Mouse (Mus musculus): ENCODE results near the gene Olfr1197. TPM values are rescaled to one million over a fixed set of nuclear protein-coding genes. Genes with fewer than 3 reads are reported as not detected.

Gene Olfr1197
- polyA plus RNA-seq (2015; fragmentation: Nextera tagmentation; extraction: Ambion mirVana), result not detected in 2 replicates

DNA sequence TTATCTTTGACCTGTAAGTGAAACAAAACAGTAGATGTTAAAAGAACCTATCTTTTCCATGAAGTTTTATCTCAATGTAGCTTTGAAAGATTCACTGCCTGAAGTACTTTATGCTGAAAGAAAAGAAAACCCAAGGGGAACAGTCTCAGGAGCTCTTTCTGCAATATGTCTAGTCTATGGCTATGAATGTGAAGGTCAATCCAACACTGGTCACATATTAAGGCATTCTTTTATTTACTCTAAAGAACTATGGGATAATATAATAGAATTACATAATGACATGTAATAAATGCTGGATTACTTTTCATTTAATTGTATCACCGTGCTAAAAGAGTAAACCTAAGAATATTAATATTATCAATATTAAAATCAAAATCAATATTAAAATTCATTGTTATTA, at the start of gene Olfr1197:
Olfr1197 (minus strand) TSS at position 101 of the 400 bp plus-strand sequence.
- no peak for DNase-seq (ENCODE audit: low spot score)
- Histone ChIP-seq H3K4me2 (replicated peaks; ENCODE audit: low read depth, low read length) (no peak within 1 kb of the TSS), H3K9me3 (ENCODE audit: low read length) (no peaks in the 10 kb centered on the region), H3K4me3 (ENCODE audit: low read depth, low read length) (no peak within 1 kb of the TSS), H3K27me3 (replicated peaks; ENCODE audit: insufficient read depth, low read length) (no peaks in the 10 kb centered on the region), H3K27ac (ENCODE audit: low read length) (no peak within 1 kb of the TSS), H3K36me3 (ENCODE audit: insufficient read depth, low read length) (no peaks in the 10 kb centered on the region), H3K9ac (replicated peaks; ENCODE audit: low read depth) (no peak within 1 kb of the TSS), H3K4me1 (ENCODE audit: insufficient read depth, low read depth, low read length) (no peaks in the 10 kb centered on the region)
- 73% methylated on average over 1 of the region's 1 CpGs for WGBS
- TF ChIP-seq CTCF (IDR thresholded peaks at IDR 0.05) (no peak), EP300 (IDR thresholded peaks at IDR 0.05) (no peak)
- no peak for ATAC-seq

DNA sequence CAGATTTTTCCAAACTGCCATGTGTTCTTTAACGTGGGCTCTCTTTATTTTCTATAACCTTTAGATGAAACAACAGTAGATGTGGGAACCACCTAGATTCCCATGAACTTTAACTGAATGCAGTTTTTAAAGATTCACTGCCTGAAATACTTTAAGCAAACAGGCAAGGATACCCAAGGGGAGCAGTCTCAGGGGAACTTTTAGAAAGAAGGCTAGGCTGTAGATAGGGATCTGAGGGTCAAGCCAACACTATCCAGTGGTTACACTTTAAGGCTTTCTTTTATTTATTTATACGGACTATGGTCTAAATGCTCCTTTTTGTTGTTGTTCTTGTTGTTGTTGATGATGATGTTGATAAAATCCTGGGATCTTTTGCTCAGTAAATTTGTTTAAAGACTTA, 38.2 kb upstream of the Olfr1197 start, which contains the start of gene Olfr1200:
Olfr1200 (minus strand) TSS at position 101 of the 400 bp plus-strand sequence.
- Histone ChIP-seq H3K27me3 (replicated peaks; ENCODE audit: insufficient read depth, low read length) (no peaks in the 10 kb centered on the region), H3K9me3 (ENCODE audit: low read length) (no peaks in the 10 kb centered on the region), H3K9ac (replicated peaks; ENCODE audit: low read depth) (no peak within 1 kb of the TSS), H3K27ac (ENCODE audit: low read length) (no peak within 1 kb of the TSS), H3K4me3 (ENCODE audit: low read depth, low read length) (no peak within 1 kb of the TSS), H3K4me1 (ENCODE audit: insufficient read depth, low read depth, low read length) (no peaks in the 10 kb centered on the region), H3K4me2 (replicated peaks; ENCODE audit: low read depth, low read length) (no peak within 1 kb of the TSS), H3K36me3 (ENCODE audit: insufficient read depth, low read length) (no peaks in the 10 kb centered on the region)
- ATAC-seq (no peak), DNase-seq (ENCODE audit: low spot score) (no peak)
- 70% methylated on average over 2 of the region's 2 CpGs for WGBS
- TF ChIP-seq CTCF (IDR thresholded peaks at IDR 0.05) (no peak), EP300 (IDR thresholded peaks at IDR 0.05) (no peak)

GRCm38 (mm10) chr2:88760369-88760768, 28.2 kb upstream of the Olfr1197 start, which contains the start of gene Olfr1199:
Olfr1199 (minus strand) TSS chr2:88760469.
- Histone ChIP-seq H3K9ac (replicated peaks; ENCODE audit: low read depth) (no peak within 1 kb of the TSS), H3K9me3 (ENCODE audit: low read length) (no peaks in the 10 kb centered on the region), H3K4me3 (ENCODE audit: low read depth, low read length) (no peak within 1 kb of the TSS), H3K4me1 (ENCODE audit: insufficient read depth, low read depth, low read length) (no peaks in the 10 kb centered on the region), H3K36me3 (ENCODE audit: insufficient read depth, low read length) (no peaks in the 10 kb centered on the region), H3K27ac (ENCODE audit: low read length) (no peak within 1 kb of the TSS), H3K4me2 (replicated peaks; ENCODE audit: low read depth, low read length) (no peak within 1 kb of the TSS), H3K27me3 (replicated peaks; ENCODE audit: insufficient read depth, low read length) (no peaks in the 10 kb centered on the region)
- DNase-seq (ENCODE audit: low spot score) (no peak), ATAC-seq (no peak)
- no peak for TF ChIP-seq CTCF (IDR thresholded peaks at IDR 0.05)
- no peak for TF ChIP-seq EP300 (IDR thresholded peaks at IDR 0.05)
- WGBS, result 85% methylated on average over 2 of the region's 2 CpGs

DNA sequence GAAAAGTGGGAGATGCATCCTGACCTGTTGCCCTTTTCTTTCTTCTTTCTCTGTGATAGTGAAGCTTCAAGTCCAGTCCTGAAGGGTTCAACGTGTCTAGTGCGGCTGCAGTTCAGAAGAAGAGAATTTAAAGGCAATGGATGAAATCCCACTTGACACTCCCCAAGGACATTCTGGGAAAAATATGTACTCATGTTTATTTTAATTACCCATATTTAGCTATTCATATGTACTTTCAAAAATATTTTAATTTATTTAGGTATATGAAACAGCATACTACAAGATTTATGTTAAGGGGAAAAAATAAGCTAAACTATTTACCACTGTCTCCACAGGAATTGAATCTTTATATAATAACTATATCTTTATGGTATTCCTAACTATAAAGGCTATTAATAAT, 19.1 kb upstream of the Olfr1197 start, which contains the start of gene Olfr1198:
Olfr1198 (minus strand) TSS at position 101 of the 400 bp plus-strand sequence.
- Histone ChIP-seq H3K27ac (ENCODE audit: low read length) (no peak within 1 kb of the TSS), H3K4me3 (ENCODE audit: low read depth, low read length) (no peak within 1 kb of the TSS), H3K27me3 (replicated peaks; ENCODE audit: insufficient read depth, low read length) (no peaks in the 10 kb centered on the region), H3K4me1 (ENCODE audit: insufficient read depth, low read depth, low read length) (no peaks in the 10 kb centered on the region), H3K9ac (replicated peaks; ENCODE audit: low read depth) (no peak within 1 kb of the TSS), H3K4me2 (replicated peaks; ENCODE audit: low read depth, low read length) (no peak within 1 kb of the TSS), H3K9me3 (ENCODE audit: low read length) (no peaks in the 10 kb centered on the region), H3K36me3 (ENCODE audit: insufficient read depth, low read length) (no peaks in the 10 kb centered on the region)
- ATAC-seq (no peak), DNase-seq (ENCODE audit: low spot score) (no peak)
- TF ChIP-seq EP300 (IDR thresholded peaks at IDR 0.05) (no peak), CTCF (IDR thresholded peaks at IDR 0.05) (no peak)
- 84% methylated on average over 2 of the region's 2 CpGs for WGBS

GRCm38 (mm10) chr2:88743379-88743778, 11.2 kb upstream of the Olfr1197 start:
- H3K36me3 ChIP-seq (ENCODE audit: insufficient read depth, low read length), result no peaks in the 10 kb centered on the region
- H3K4me2 ChIP-seq (replicated peaks; ENCODE audit: low read depth, low read length), result no peak overlapping the region
- H3K27ac ChIP-seq (ENCODE audit: low read length), result no peak overlapping the region
- no peaks in the 10 kb centered on the region for H3K27me3 ChIP-seq (replicated peaks; ENCODE audit: insufficient read depth, low read length)
- TF ChIP-seq EP300 (IDR thresholded peaks at IDR 0.05) (no peak), CTCF (IDR thresholded peaks at IDR 0.05) (no peak)
- H3K4me3 ChIP-seq (ENCODE audit: low read depth, low read length), result no peak overlapping the region
- WGBS, result 67% methylated on average over 3 of the region's 3 CpGs
- no peaks in the 10 kb centered on the region for H3K4me1 ChIP-seq (ENCODE audit: insufficient read depth, low read depth, low read length)
- no peak for DNase-seq (ENCODE audit: low spot score)
- no peaks in the 10 kb centered on the region for H3K9me3 ChIP-seq (ENCODE audit: low read length)
- no peak for ATAC-seq
- H3K9ac ChIP-seq (replicated peaks; ENCODE audit: low read depth), result no peak overlapping the region

GRCm38 (mm10) chr2:88704497-88704896, 27.7 kb downstream of the Olfr1197 start, which contains the start of gene Olfr1196:
Olfr1196 (minus strand) TSS chr2:88704597.
- H3K27me3 ChIP-seq (replicated peaks; ENCODE audit: insufficient read depth, low read length), result no peaks in the 10 kb centered on the region

GRCm38 (mm10) chr2:88689087-88689486, 43.1 kb downstream of the Olfr1197 start, which contains the start of gene Olfr1195:
Olfr1195 (minus strand) TSS chr2:88689187.
- ATAC-seq, result no peak
- DNase-seq (ENCODE audit: low spot score), result no peak
- no peak within 1 kb of the TSS for H3K27ac ChIP-seq (ENCODE audit: low read length)
- no peaks in the 10 kb centered on the region for H3K36me3 ChIP-seq (ENCODE audit: insufficient read depth, low read length)
- H3K4me3 ChIP-seq (ENCODE audit: low read depth, low read length), result no peak within 1 kb of the TSS
- H3K27me3 ChIP-seq (replicated peaks; ENCODE audit: insufficient read depth, low read length), result no peaks in the 10 kb centered on the region
- no peak for TF ChIP-seq EP300 (IDR thresholded peaks at IDR 0.05)
- no peak for TF ChIP-seq CTCF (IDR thresholded peaks at IDR 0.05)
- H3K4me1 ChIP-seq (ENCODE audit: insufficient read depth, low read depth, low read length), result no peaks in the 10 kb centered on the region
- H3K9ac ChIP-seq (replicated peaks; ENCODE audit: low read depth), result no peak within 1 kb of the TSS
- no peak within 1 kb of the TSS for H3K4me2 ChIP-seq (replicated peaks; ENCODE audit: low read depth, low read length)
- no peaks in the 10 kb centered on the region for H3K9me3 ChIP-seq (ENCODE audit: low read length)

More at GRCm38 (mm10) chr2:88704497-88704896, 27.7 kb downstream of the Olfr1197 start, which contains the start of gene Olfr1196:
- no peak within 1 kb of the TSS for H3K4me3 ChIP-seq (ENCODE audit: low read depth, low read length)
- no peaks in the 10 kb centered on the region for H3K4me1 ChIP-seq (ENCODE audit: insufficient read depth, low read depth, low read length)
- no peaks in the 10 kb centered on the region for H3K9me3 ChIP-seq (ENCODE audit: low read length)
- WGBS, result 71% methylated on average over 2 of the region's 2 CpGs
- H3K9ac ChIP-seq (replicated peaks; ENCODE audit: low read depth), result no peak within 1 kb of the TSS
- DNase-seq (ENCODE audit: low spot score) (no peak), ATAC-seq (no peak)
- TF ChIP-seq EP300 (IDR thresholded peaks at IDR 0.05) (no peak), CTCF (IDR thresholded peaks at IDR 0.05) (no peak)
- no peak within 1 kb of the TSS for H3K4me2 ChIP-seq (replicated peaks; ENCODE audit: low read depth, low read length)
- H3K27ac ChIP-seq (ENCODE audit: low read length), result no peak within 1 kb of the TSS
- H3K36me3 ChIP-seq (ENCODE audit: insufficient read depth, low read length), result no peaks in the 10 kb centered on the region

Other genes with a start within 250 kb of the Olfr1197 start
- gene Olfr1184, start 248.8 kb downstream of the Olfr1197 start, polyA plus RNA-seq (2015; fragmentation: Nextera tagmentation; extraction: Ambion mirVana), result not detected in 2 replicates
- not detected in 2 replicates for gene Olfr1185-ps1, start 239.0 kb downstream of the Olfr1197 start, polyA plus RNA-seq (2015; fragmentation: Nextera tagmentation; extraction: Ambion mirVana)
- not detected in 2 replicates for gene Olfr1186, start 213.8 kb downstream of the Olfr1197 start, polyA plus RNA-seq (2015; fragmentation: Nextera tagmentation; extraction: Ambion mirVana)
- gene Olfr1188, start 175.4 kb downstream of the Olfr1197 start, polyA plus RNA-seq (2015; fragmentation: Nextera tagmentation; extraction: Ambion mirVana), result not detected in 2 replicates
- not detected in 2 replicates for gene Olfr1189, start 145.9 kb downstream of the Olfr1197 start, polyA plus RNA-seq (2015; fragmentation: Nextera tagmentation; extraction: Ambion mirVana)
- not detected in 2 replicates for gene Olfr1191-ps1, start 91.8 kb downstream of the Olfr1197 start, polyA plus RNA-seq (2015; fragmentation: Nextera tagmentation; extraction: Ambion mirVana)
- not detected in 2 replicates for gene Olfr1192-ps1, start 83.9 kb downstream of the Olfr1197 start, polyA plus RNA-seq (2015; fragmentation: Nextera tagmentation; extraction: Ambion mirVana)
- gene Olfr1193, start 56.7 kb downstream of the Olfr1197 start, polyA plus RNA-seq (2015; fragmentation: Nextera tagmentation; extraction: Ambion mirVana), result not detected in 2 replicates
- not detected in 2 replicates for gene Olfr1195, start 43.2 kb downstream of the Olfr1197 start, polyA plus RNA-seq (2015; fragmentation: Nextera tagmentation; extraction: Ambion mirVana)
- gene Olfr1196, start 27.8 kb downstream of the Olfr1197 start, polyA plus RNA-seq (2015; fragmentation: Nextera tagmentation; extraction: Ambion mirVana), result not detected in 2 replicates
- gene Olfr1198, start 19.0 kb upstream of the Olfr1197 start, polyA plus RNA-seq (2015; fragmentation: Nextera tagmentation; extraction: Ambion mirVana), result not detected in 2 replicates
- gene Olfr1199, start 28.1 kb upstream of the Olfr1197 start, polyA plus RNA-seq (2015; fragmentation: Nextera tagmentation; extraction: Ambion mirVana), result not detected in 2 replicates
- not detected in 2 replicates for gene Olfr1200, start 38.1 kb upstream of the Olfr1197 start, polyA plus RNA-seq (2015; fragmentation: Nextera tagmentation; extraction: Ambion mirVana)
- not detected in 2 replicates for gene Olfr1201, start 60.7 kb upstream of the Olfr1197 start, polyA plus RNA-seq (2015; fragmentation: Nextera tagmentation; extraction: Ambion mirVana)
- gene Olfr1202, start 82.1 kb upstream of the Olfr1197 start, polyA plus RNA-seq (2015; fragmentation: Nextera tagmentation; extraction: Ambion mirVana), result not detected in 2 replicates
- gene Olfr1205, start 97.4 kb upstream of the Olfr1197 start, polyA plus RNA-seq (2015; fragmentation: Nextera tagmentation; extraction: Ambion mirVana), result not detected in 2 replicates
- gene Olfr1204, start 116.9 kb upstream of the Olfr1197 start, polyA plus RNA-seq (2015; fragmentation: Nextera tagmentation; extraction: Ambion mirVana), result not detected in 2 replicates
- gene Olfr1206, start 130.9 kb upstream of the Olfr1197 start, polyA plus RNA-seq (2015; fragmentation: Nextera tagmentation; extraction: Ambion mirVana), result not detected in 2 replicates
- gene Olfr1208, start 169.9 kb upstream of the Olfr1197 start, polyA plus RNA-seq (2015; fragmentation: Nextera tagmentation; extraction: Ambion mirVana), result not detected in 2 replicates
- gene Olfr1209, start 182.8 kb upstream of the Olfr1197 start, polyA plus RNA-seq (2015; fragmentation: Nextera tagmentation; extraction: Ambion mirVana), result not detected in 2 replicates
- not detected in 2 replicates for gene Olfr1211, start 205.7 kb upstream of the Olfr1197 start, polyA plus RNA-seq (2015; fragmentation: Nextera tagmentation; extraction: Ambion mirVana)
- gene Olfr1212, start 221.6 kb upstream of the Olfr1197 start, polyA plus RNA-seq (2015; fragmentation: Nextera tagmentation; extraction: Ambion mirVana), result not detected in 2 replicates
- not detected in 2 replicates for gene Gm13762, start 247.9 kb upstream of the Olfr1197 start, polyA plus RNA-seq (2015; fragmentation: Nextera tagmentation; extraction: Ambion mirVana)

Measured in lung, postnatal 0 days (tissue).